Mouse (Mus musculus) spleen, adult 2 months (tissue): ENCODE measurements at regions not wholly inside any gene's neighbourhood (a gene's known extent, or its start where the extent isn't known, plus 50 kb on each side); places are given as distances from the start of the nearest gene placed in this dataset.

Experiments
- CTCF ChIP-seq: fragments of 200-500 bp; IDR thresholded peaks from 2 replicates; pipeline ENCODE4 v1.5.1; 2011; ENCODE audit warnings: mild to moderate bottlenecking, inconsistent platforms; ENCODE audit not compliant: insufficient read depth, insufficient read length, insufficient replicate concordance; ENCODE audit errors: extremely low read depth
- POLR2A ChIP-seq: fragments of 200-500 bp; IDR thresholded peaks from 2 replicates; pipeline ENCODE4 v1.6.1; 2011; ENCODE audit warnings: low read depth, low read length, inconsistent platforms

GRCm38 (mm10) chr16:9085133-9085532 is 255.2 kb downstream of the 1810013L24Rik start:
- TF ChIP-seq CTCF (no peak), POLR2A (no peak)
